Mouse (Mus musculus) right cerebral cortex, postnatal 4 days (tissue): Measurements from ENCODE around the gene Inhbe.
"Not testable (repeated sequence)": the region's sequence is repeated elsewhere in the genome, so short reads cannot be mapped to it uniquely, and the experiment has no call there.

Experiments used
- DNase-seq: peaks from one replicate; pipeline ENCODE4 v3.0.0-alpha.2; 2022

The Inhbe gene

DNA sequence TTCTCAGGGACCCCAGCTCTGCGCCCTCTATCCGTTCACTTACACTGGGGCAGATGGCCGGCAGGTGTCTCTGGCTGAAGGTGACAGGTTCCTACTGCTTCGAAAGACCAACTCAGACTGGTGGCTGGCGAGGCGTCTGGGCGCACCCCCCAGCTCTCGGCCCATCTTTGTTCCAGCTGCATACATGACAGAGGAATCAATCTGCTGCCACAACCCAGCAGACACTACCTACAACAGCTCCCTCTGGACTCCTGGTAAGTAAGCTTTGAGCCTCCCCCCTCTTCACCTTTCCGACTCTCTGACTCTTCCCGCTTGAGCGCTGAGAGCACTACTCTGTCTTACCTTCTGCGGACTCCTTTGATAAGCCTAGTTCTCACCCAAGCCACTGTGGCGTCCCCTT, 32.0 kb downstream of the Inhbe start:
- DNase-seq: no peak

DNA sequence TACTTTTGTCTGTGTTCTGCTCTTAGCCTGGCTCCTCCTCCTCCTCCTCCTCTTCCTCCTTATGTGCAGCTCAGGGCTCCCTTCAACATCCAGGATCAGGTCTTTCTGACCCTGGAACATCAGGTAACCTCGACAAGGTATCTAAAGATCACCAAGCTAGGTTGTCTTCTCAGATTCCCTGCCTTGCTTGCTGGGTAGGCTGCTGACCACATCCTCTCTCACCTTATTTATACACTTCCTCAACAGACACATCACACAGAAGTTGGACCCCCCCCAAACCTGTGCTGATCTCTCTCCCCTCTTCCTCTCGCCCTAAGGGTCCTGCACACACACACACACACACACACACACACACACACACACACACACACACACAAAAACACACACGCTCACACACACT, 32.6 kb downstream of the Inhbe start, which contains the start of gene Arhgap9:
TSS of gene Arhgap9 (plus strand) at position 344 of the 400 bp plus-strand sequence.
- no peak for DNase-seq

DNA sequence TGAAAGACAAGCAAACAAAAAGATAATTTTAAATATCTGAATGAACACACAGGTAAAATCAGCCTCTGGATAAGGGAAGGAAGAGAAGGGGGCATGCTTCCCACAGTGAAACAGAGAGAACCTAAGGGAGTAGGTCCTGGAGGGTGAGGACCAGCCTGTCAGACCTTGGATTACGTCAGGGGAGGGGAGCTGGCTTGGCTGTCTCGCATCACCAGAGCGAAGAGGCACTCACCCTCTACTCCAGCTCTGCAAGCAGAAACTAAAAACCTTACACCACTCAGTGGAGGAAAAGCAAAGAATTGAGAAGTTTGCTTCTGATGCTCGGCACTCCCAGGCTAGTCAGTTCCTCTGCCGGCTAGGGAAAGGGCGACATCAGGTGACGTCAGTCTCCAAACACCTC, 34.2 kb downstream of the Inhbe start:
- DNase-seq: no peak

DNA sequence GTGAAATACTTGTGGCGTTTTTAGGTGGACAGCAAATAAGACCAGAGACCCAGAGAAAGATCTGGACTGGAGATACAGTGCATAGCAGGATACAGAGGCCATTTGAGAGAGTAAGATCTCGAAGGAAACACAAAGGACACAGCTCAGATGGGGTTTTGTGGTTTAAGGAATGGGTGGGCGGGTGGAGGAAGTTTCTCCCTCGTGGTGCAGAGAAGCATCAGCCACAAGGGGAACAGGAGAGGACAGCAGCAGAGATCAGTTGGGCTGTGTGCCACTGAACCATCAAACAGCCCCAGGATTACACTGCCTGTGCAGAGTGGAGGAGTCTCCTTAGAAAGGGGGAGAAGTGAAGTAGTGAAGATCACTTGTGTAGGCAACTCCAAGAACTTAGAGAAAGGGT, 36.2 kb downstream of the Inhbe start:
- DNase-seq: no peak

DNA sequence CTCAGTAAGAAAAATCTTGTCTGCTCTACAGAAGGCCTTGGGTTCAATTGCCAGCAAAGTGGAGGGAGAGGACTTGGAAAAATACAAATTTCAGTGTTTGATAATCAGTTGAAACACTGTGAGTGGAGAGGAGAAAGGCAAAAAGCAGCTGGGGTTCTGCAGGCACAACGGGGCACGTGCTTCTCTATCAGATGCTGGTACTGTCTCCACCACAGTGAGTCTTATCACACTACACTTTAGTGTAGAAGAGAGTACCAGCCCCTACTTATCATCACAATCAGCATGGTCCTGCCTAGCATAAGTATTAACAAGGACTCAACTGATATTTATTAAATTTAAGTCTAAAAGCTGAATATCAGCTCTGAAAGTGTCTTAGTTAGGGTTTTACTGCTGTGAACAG, 36.9 kb downstream of the Inhbe start:
- DNase-seq: no peak

DNA sequence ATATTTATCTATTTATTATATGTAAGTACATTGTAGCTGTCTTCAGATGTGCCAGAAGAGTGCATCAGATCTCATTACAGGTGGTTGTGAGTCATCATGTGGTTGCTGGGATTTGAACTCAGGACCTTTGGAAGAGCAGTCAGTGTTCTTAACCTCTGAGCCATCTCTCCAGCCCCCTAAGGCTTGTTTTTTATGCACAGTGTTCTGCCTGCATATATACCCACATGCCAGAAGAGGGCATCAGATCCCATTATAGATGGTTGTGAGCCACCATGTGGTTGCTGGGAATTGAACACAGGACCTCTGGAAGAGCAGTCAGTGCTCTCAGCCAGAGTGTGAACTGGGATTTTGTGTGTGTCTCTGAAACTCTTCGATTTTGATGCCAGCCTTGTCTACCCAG, 39.3 kb downstream of the Inhbe start:
- DNase-seq: not testable (repeated sequence)

DNA sequence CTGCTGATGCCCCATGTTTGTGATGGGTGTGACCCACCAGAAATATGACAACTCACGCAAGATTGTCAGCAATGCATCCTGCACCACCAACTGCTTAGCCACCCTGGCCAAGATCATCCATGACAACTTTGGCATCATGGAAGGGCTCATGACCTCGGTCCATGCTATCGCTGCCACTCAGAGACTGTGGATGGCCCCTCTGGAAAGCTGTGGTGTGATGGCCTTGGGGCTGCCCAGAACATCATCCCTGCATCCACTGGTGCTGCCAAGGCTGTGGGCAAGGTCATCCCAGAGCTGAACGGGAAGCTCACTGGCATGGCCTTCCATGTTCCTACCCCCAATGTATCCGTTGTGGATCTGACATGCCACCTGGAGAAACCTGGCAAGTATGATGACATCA, 40.7 kb downstream of the Inhbe start:
- not testable (repeated sequence) for DNase-seq

DNA sequence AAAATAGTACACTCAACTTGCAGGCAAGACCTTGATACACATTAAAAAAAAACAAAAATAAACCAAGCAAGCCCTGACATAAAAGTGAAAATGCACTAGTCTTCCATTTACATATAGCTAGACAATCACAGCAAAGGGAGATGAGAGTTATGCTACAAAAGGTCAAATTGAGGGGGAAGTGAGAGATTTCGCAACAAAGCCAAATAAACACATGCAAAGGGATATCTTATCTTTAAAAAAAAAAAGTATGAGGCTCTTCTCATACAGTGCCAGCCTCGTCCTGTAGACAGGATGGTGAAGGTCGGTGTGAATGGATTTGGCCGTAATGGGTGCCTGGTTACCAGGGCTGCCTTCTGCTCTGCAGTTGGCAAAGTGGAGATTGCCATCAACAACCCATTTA, 41.4 kb downstream of the Inhbe start:
- DNase-seq: no peak

DNA sequence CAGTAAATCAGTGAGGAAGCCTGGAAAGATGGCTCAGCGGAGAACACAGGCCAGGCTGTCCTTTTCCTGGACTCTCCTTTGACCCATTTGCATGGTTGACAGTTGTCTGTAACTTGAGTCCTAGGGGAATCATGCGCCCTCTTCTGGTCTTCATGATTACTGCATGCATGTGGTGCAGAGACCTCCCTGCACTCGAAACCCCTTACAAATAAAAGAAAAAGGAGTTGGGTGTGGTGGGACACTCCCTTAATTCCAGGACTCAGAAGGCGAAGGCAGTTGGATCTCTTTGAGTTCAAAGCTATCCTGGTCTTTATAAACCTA, 41.9 kb downstream of the Inhbe start:
- DNase-seq: peak; percentile 78

DNA sequence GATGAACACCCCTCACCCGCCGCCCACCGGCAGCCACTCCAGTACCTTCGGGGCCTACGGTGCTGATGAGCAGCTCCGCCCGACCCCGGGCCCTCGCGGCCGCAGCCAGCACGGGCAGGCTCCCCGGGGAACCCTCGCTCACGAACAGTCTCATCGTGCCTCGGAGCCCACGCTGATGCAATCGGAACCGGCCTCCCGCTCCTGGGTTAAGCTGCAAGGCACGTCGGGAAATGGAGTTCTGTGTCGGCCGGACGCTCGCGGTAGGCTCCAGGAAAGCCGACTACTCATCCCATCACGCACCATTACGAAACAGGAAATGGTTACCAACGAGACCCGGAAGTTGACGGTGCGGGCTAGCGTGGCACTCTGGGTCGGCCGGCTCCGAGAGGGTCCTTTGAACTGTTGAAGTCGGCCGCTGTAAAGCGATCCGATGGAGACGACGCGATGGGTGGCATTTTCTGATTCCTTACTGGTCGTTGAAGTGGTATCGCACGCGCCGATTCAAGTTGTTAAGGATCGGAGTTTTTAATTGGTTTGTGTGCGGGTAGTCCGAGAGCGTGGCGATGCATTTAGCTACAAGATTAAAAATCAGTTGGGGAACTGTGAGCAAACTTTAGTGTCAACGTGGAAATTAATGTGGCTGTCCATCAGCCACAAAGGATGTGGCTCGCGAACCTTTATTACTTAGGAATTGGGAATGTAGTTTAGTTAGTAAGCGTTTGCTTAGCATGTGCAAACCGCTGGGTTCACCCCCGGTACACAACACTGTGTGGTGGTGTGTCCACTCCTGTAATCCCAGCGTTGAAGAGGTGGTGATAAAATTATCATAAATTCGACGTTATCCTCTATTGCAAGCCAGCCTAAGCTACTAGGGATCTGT, 42.5 kb downstream of the Inhbe start, which contains the start of gene Mars:
TSS of gene Mars (minus strand) at position 311 of the 880 bp plus-strand sequence.
- DNase-seq: peak; percentile 83

DNA sequence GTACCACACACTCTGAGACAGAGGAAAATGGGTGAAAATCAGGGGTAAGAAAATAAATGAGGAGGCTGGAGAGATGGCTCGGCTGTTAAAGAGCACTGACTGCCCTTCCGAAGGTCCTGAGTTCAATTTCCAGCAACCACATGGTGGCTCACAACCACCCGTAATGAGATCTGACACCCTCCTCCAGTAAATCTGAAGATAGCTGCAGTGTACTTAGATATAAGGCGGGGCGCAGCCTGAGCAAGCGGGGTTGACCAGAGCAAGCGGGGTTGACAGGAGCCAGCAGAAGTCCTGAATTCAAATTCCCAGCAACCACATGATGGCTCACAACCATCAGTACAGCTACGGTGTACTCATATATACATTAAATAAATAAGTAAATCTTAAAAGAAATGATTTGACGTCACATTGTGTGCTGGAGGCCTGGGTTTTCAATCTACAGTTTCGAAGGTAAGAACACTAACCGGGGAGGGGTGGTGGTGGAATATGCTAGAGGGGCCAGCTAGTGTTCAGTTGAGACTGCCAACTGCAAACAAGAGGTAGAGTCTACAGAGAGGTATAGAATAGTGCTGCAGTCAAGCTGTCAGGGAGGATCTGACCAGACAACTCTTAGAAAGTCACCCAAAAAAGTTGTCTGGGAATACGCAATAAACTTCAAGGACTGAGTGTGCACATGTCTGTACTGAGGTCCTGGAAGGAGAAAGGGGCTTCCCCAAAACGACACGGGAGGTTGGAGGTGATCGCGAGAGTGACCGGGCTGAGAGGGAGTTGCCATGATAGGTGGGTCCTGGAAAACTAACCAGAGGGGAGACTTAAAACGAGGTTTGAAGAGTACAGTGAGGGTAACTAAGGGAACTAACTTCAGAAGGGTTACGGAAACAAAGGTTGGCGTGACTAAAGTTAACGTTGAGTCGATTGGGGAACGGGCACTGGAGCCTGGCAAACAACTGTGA, 43.4 kb downstream of the Inhbe start:
- DNase-seq: no peak

DNA sequence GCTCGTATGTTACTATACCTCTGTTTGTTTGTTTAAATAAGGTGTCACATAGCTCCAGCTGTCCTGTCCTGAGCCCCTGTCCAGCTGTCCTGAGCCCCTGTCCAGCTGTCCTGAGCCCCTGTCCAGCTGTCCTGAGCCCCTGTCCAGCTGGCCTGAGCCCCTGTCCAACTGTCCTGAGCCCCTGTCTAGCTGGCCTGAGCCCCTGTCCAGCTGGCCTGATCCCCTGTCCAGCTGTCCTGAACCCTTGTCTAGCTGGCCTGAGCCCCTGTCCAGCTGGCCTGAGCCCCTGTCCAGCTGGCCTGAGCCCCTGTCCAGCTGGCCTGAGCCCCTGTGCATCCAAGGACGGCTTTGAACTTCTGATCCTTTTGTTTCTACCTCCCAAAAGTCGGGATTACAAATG, 45.0 kb downstream of the Inhbe start:
- DNase-seq: not testable (repeated sequence)

DNA sequence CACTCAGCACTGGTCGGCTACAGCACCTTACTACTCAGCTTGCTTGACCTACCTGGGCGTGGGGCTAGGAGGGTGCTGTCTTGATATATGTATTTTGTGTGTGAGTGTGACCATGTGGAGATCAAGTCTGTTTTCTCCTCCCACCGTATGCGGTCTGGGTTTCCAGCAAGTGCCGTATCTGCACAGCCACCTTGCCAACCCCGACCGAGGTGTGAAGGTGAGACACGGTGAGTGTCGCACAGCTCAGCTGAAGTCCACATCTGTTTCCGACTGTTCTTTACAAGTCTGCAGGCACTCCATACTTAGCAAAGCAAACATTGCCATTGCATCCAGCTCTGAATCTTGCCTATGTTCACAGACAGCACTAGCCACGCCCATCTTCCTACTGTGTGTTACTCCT, 51.1 kb downstream of the Inhbe start:
- no peak for DNase-seq

DNA sequence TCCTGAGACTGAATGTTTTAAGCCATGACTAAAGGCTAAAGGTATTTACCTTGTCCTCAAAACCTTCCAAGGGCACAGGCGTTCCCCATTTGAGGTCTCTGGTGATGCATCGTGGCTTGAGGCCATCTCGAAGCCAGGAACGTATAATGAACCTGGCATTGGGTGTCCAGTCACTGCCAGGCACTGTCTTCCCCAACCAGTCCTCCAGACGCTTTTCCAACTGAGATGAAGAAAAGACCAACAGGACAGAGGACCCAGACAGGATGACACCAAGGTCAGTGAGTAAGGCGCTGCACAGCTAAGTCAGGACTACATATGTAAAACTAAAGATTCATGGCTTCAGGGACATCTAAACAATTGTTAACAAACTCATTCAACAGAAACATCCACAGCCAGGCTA, 53.9 kb downstream of the Inhbe start:
- no peak for DNase-seq
